Mouse (Mus musculus) lung, postnatal 0 days (tissue): ENCODE measurements around the gene Map3k12. TPM values are rescaled to one million over a fixed set of nuclear protein-coding genes. Genes with fewer than 3 reads are reported as not detected.

Source experiments
- ATAC-seq: fragments of 200-750 bp; cut with Nextera tagmentation; 2 replicates; pipeline ENCODE4 v1.8.0; 2017; ENCODE audit warnings: moderate library complexity
- DNase-seq: peaks from one replicate; pipeline ENCODE4 v3.0.0-alpha.2; 2016; ENCODE audit warnings: low spot score
- H3K27ac ChIP-seq: fragments of 300-500 bp; sonication (generic); 2 replicates; pipeline ENCODE4 v1.5.1; 2014; ENCODE audit warnings: antibody characterized with exemption, mild to moderate bottlenecking, low read length, mixed read lengths
- H3K27me3 ChIP-seq: fragments of 300-500 bp; sonication (generic); replicated peaks from 2 replicates; pipeline ENCODE4 v1.6.1; 2014; ENCODE audit warnings: low read length, mixed read lengths; ENCODE audit not compliant: insufficient read depth
- H3K36me3 ChIP-seq: fragments of 300-500 bp; sonication (generic); 2 replicates; pipeline ENCODE4 v1.6.1; 2014; ENCODE audit warnings: low read length, mixed read lengths; ENCODE audit not compliant: insufficient read depth
- H3K4me1 ChIP-seq: fragments of 300-500 bp; sonication (generic); 2 replicates; pipeline ENCODE4 v1.6.1; 2014; ENCODE audit warnings: antibody characterized with exemption, low read depth, low read length, mixed read lengths; ENCODE audit not compliant: insufficient read depth
- H3K4me2 ChIP-seq: fragments of 300-500 bp; sonication (generic); replicated peaks from 2 replicates; pipeline ENCODE4 v1.6.1; 2014; ENCODE audit warnings: low read depth, mild to moderate bottlenecking, low read length, moderate library complexity, mixed read lengths
- H3K4me3 ChIP-seq: fragments of 300-500 bp; sonication (generic); 2 replicates; pipeline ENCODE4 v1.5.1; 2014; ENCODE audit warnings: low read depth, low read length
- H3K9ac ChIP-seq: fragments of 300-500 bp; sonication (generic); replicated peaks from 2 replicates; pipeline ENCODE4 v1.6.1; 2014; ENCODE audit warnings: low read depth, mild to moderate bottlenecking
- H3K9me3 ChIP-seq: fragments of 300-500 bp; sonication (generic); 2 replicates; pipeline ENCODE4 v1.6.1; 2016; ENCODE audit warnings: low read length, mixed read lengths
- CTCF ChIP-seq: IDR thresholded peaks from 2 replicates; pipeline ENCODE4 v1.5.1; 2016; ENCODE audit warnings: antibody characterized with exemption, mild to moderate bottlenecking
- EP300 ChIP-seq: IDR thresholded peaks from 2 replicates; pipeline ENCODE4 v1.6.1; 2016; ENCODE audit warnings: antibody characterized with exemption, mild to moderate bottlenecking, control low read depth
- WGBS: fragments of 180-500 bp; shearing (Covaris S2); extraction: QIAGEN DNeasy Blood & Tissue Kit; methylation state at CpG from one replicate; pipeline ENCODE4 v1.1.7; 2014; 5-methylcytosine and 5-hydroxymethylcytosine counted together
- polyA plus RNA-seq: library from polyadenylated mRNA; unstranded; fragments of >200 nt; fragmentation: Nextera tagmentation; extraction: Ambion mirVana; gene quantifications from 2 replicates; pipeline ENCODE4 v1.2.1, GENCODE M21; 2015

Gene Map3k12
- polyA plus RNA-seq, 1 experiment from 2014 or later = 4.2 TPM

DNA sequence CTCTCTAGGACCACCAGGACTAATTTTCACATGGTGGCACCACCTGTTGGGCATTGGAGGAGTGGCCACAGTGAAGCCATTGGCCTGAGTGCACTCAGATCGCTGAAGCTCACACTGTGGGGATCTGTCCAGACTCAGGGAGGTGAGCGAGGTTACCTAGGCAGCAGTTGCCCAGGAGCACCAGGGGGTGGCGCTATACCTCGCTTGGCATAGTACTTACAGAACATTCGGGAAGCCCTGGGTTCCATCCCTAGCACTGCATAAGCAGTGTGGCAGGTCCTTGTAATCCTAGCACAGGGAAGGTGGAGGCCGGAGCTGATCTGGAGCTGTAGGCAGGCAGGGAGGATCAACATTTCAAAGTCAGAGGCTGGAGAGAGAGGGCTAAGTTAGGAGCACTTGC lies 60.9 kb downstream of the Map3k12 start:
- TF ChIP-seq CTCF (peak; percentile 63), EP300 (no peak)
- H3K4me3 ChIP-seq = no peak overlapping the region
- no peak overlapping the region for H3K9ac ChIP-seq
- H3K27ac ChIP-seq = no peak overlapping the region
- no peaks in the 10 kb centered on the region for H3K9me3 ChIP-seq
- no peak overlapping the region for H3K4me2 ChIP-seq
- no peaks in the 10 kb centered on the region for H3K36me3 ChIP-seq
- ATAC-seq (no peak), DNase-seq (no peak)
- H3K4me1 ChIP-seq = no peaks in the 10 kb centered on the region; the same call in 1 of the 2 replicates
- 34% methylated on average over 6 of the region's 6 CpGs for WGBS
- H3K27me3 ChIP-seq = no peaks in the 10 kb centered on the region

DNA sequence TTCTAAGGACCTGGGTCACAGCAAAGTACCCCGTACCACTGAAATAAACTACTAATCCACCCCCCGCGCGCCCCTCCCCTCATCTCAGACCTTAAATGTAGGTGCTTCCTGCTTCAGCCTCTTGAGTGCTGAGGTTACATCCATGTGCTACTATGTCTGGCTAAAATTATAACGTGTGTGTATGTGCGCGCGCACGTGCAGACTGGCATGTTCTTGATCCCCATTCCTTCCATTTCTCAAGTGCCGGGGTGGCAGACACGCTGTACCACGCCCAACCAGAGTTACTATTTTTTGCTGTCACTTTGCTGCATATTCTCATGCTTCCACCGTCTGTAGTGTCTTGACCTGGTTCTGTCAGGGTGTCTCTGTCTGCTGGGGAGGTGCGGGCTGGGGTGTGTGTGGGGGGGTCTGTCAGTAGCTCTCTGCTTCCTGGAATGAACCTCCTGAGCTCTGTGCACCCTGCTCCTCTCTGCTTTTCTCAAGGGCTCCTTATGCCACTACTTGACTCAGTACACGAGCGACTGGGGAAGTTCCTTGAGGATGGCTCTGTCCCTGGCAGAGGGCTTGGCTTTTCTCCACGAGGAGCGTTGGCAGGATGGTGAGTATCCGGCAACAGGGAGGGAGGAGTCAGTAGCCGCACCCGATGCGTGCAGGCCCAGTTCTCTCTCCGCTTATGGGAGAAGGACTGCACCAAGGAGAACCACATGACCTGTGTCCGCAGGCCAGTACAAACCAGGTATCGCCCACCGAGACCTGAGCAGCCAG lies 65.0 kb downstream of the Map3k12 start:
- peak; percentile 87 for ATAC-seq
- 60% methylated on average over 26 of the region's 26 CpGs for WGBS
- H3K27ac ChIP-seq = peak overlapping the region; percentile 45; the same call in 1 of the 2 replicates
- no peaks in the 10 kb centered on the region for H3K36me3 ChIP-seq
- TF ChIP-seq CTCF (no peak), EP300 (no peak)
- H3K4me3 ChIP-seq = no peak overlapping the region
- H3K9me3 ChIP-seq = no peaks in the 10 kb centered on the region
- H3K9ac ChIP-seq = no peak overlapping the region
- peak overlapping the region; percentile 35 for H3K4me2 ChIP-seq
- H3K4me1 ChIP-seq = no peaks in the 10 kb centered on the region; the same call in 1 of the 2 replicates
- DNase-seq = peak; percentile 79
- no peaks in the 10 kb centered on the region for H3K27me3 ChIP-seq

DNA sequence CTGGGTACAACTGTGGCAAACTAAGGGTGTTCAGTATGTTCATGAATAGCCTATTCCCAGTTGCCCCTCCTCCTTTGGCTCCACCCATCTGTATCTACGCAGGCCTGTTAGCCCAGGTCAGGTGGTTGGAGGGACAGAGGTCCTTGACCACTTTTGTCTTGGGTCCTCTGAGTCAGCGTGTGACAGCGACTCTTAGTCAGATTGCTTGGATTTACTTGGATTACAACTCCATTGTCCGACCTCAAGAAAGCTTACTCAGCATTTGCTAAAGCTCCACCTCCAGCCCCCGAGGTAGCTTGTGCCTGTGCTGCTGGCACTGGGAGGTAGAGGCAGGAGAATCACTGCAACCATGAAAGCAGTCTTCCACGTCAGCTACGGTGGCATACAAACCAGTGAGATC lies 65.9 kb downstream of the Map3k12 start:
- Histone ChIP-seq H3K27ac (peak overlapping the region; percentile 23), H3K4me2 (0 out of 2 replicates have a peak overlapping the region, but pooled peaks have one; percentile 9), H3K4me1 (no peaks in the 10 kb centered on the region; the same call in 1 of the 2 replicates), H3K9ac (no peak overlapping the region), H3K9me3 (no peaks in the 10 kb centered on the region), H3K36me3 (no peaks in the 10 kb centered on the region), H3K27me3 (no peaks in the 10 kb centered on the region), H3K4me3 (no peak overlapping the region)
- TF ChIP-seq EP300 (no peak), CTCF (no peak)
- ATAC-seq (peak; percentile 43; the same call in 1 of the 2 replicates), DNase-seq (peak; percentile 57)
- WGBS = 29% methylated on average over 7 of the region's 7 CpGs

DNA sequence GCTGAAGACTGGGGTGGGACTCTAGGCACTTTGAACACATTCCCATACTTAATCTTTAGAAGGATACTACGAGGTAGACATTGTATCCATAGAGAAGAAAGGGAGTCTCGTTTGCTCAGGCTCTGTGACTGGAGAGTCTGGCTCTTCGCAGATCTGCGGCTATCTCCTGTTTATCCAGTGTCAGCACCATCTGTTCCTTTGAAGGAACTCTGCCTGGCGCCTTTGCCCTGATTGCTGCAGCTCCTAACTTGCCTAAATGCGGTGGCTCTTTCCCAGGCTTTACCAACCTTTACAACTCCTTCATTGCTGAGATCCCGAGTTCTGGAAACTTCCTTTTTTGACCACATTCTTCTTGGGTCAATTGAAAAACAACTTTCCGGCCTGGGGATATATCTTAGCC lies 67.5 kb downstream of the Map3k12 start:
- Histone ChIP-seq H3K27ac (no peak overlapping the region), H3K27me3 (no peaks in the 10 kb centered on the region), H3K9ac (no peak overlapping the region), H3K4me1 (no peaks in the 10 kb centered on the region; the same call in 1 of the 2 replicates), H3K9me3 (no peaks in the 10 kb centered on the region), H3K36me3 (no peaks in the 10 kb centered on the region), H3K4me3 (no peak overlapping the region), H3K4me2 (no peak overlapping the region)
- DNase-seq = no peak
- ATAC-seq = no peak
- 49% methylated on average over 8 of the region's 8 CpGs for WGBS
- no peak for TF ChIP-seq CTCF
- no peak for TF ChIP-seq EP300

Other genes with a start within 250 kb of the Map3k12 start
- gene Gm9918, start 246.5 kb downstream of the Map3k12 start, polyA plus RNA-seq = 0.13 and 0.36 TPM in 2 replicates
- gene Mfsd5, start 237.6 kb downstream of the Map3k12 start, polyA plus RNA-seq = 70.4 and 72.7 TPM in 2 replicates
- 0.99 and 1.4 TPM in 2 replicates for gene Espl1, start 220.8 kb downstream of the Map3k12 start, polyA plus RNA-seq
- 457 and 467 TPM in 2 replicates for gene Pfdn5, start 190.9 kb downstream of the Map3k12 start, polyA plus RNA-seq
- gene Myg1, start 185.4 kb downstream of the Map3k12 start, polyA plus RNA-seq = 46.1 and 48.3 TPM in 2 replicates
- 16.2 and 17.0 TPM in 2 replicates for gene Aaas, start 166.3 kb downstream of the Map3k12 start, polyA plus RNA-seq
- gene Sp7, start 149.9 kb downstream of the Map3k12 start, polyA plus RNA-seq = not detected in 2 replicates
- gene Sp1, start 110.9 kb downstream of the Map3k12 start, polyA plus RNA-seq = 7.3 and 8.6 TPM in 2 replicates
- 8.3 and 11.0 TPM in 2 replicates for gene Amhr2, start 71.7 kb downstream of the Map3k12 start, polyA plus RNA-seq
- gene Prr13, start 58.0 kb downstream of the Map3k12 start, polyA plus RNA-seq = 110 and 128 TPM in 2 replicates
- 154 and 157 TPM in 2 replicates for gene Pcbp2, start 46.5 kb downstream of the Map3k12 start, polyA plus RNA-seq
- 2.0 TPM in 1 of 2 replicates, not detected in the other for gene Gm10337, start 13.3 kb downstream of the Map3k12 start, polyA plus RNA-seq
- gene Tarbp2, start 1.1 kb upstream of the Map3k12 start, polyA plus RNA-seq = 35.2 and 42.8 TPM in 2 replicates
- 3.7 and 4.2 TPM in 2 replicates for gene Npff, start 7.9 kb upstream of the Map3k12 start, polyA plus RNA-seq
- not detected in 2 replicates for gene Gm28047, start 108.0 kb upstream of the Map3k12 start, polyA plus RNA-seq
- gene Atf7, start 108.4 kb upstream of the Map3k12 start, polyA plus RNA-seq = 37.4 and 42.8 TPM in 2 replicates
- 48.6 and 49.8 TPM in 2 replicates for gene Atp5g2, start 155.3 kb upstream of the Map3k12 start, polyA plus RNA-seq
- 92.3 and 99.4 TPM in 2 replicates for gene Calcoco1, start 205.1 kb upstream of the Map3k12 start, polyA plus RNA-seq